26 mouse cellular contexts compared by ENCODE assay signal in the genomic region with DNA sequence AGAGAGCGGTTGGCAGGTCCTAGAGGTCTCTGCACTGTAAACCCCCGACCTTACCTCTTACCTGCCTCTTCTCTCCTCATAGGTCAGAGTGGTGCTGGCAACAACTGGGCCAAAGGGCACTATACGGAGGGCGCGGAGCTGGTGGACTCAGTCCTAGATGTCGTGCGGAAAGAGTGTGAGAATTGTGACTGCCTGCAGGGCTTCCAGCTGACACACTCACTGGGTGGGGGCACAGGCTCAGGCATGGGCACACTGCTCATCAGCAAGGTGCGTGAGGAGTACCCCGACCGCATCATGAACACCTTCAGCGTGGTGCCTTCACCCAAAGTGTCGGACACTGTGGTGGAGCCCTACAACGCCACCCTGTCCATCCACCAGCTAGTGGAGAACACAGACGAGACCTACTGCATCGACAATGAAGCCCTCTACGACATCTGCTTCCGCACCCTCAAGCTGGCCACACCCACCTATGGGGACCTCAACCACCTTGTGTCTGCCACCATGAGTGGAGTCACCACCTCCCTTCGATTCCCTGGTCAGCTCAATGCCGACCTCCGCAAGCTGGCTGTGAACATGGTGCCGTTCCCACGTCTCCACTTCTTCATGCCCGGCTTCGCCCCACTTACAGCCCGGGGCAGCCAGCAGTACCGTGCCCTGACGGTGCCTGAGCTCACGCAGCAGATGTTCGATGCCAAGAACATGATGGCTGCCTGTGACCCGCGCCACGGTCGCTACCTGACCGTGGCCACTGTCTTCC. TPM values are rescaled to one million over a fixed set of nuclear protein-coding genes. Genes with fewer than 3 reads are reported as not detected.
DNase-seq lines count a peak whose midpoint lies in the region; ATAC-seq and TF ChIP-seq lines count a peak whose summit lies in the region.
"Had no signal": no experiment of that assay in that cellular context is flagged by ENCODE, and none has a peak within 500 bp of the region (broad histone marks: within the 10 kb centered on the region; RNA-seq: fewer than 3 reads in every experiment).

No protein-coding gene starts in this region.

- H3K4me2 ChIP-seq in forebrain, embryonic 13.5 days = no peak overlapping the region
- no peak overlapping the region for H3K4me2 ChIP-seq in intestine, embryonic 14.5 days (ENCODE audit: low read length)
- no peak overlapping the region for H3K4me2 ChIP-seq in intestine, embryonic 16.5 days (ENCODE audit: low read depth, low read length)
- no peak overlapping the region for H3K4me2 ChIP-seq in stomach, embryonic 14.5 days (replicated peaks; ENCODE audit: low read depth, low read length)
- no peak overlapping the region for H3K4me2 ChIP-seq in stomach, postnatal 0 days (replicated peaks; ENCODE audit: low read depth)
- H3K4me2 ChIP-seq: embryonic facial prominence, embryonic 12.5 days; heart, embryonic 12.5 days; liver, embryonic 15.5 days; lung, embryonic 15.5 days had no signal

- no peak overlapping the region for H3K9ac ChIP-seq in forebrain, embryonic 13.5 days
- H3K9ac ChIP-seq in intestine, embryonic 14.5 days (ENCODE audit: low read length) = no peak overlapping the region
- no peak overlapping the region for H3K9ac ChIP-seq in intestine, embryonic 16.5 days (ENCODE audit: low read depth, low read length)
- no peak overlapping the region for H3K9ac ChIP-seq in stomach, embryonic 14.5 days (replicated peaks; ENCODE audit: low read depth, low read length)
- no peak overlapping the region for H3K9ac ChIP-seq in stomach, postnatal 0 days (ENCODE audit: low read length)
- H3K9ac ChIP-seq: embryonic facial prominence, embryonic 12.5 days; heart, embryonic 12.5 days; liver, embryonic 15.5 days; lung, embryonic 15.5 days had no signal

- WGBS in forebrain, embryonic 13.5 days = 95% methylated on average over 34 of the region's 34 CpGs
- 95% methylated on average over 34 of the region's 34 CpGs for WGBS in forebrain, embryonic 10.5 days
- 91% methylated on average over 34 of the region's 34 CpGs for WGBS in intestine, embryonic 14.5 days
- WGBS in intestine, embryonic 16.5 days = 94% methylated on average over 34 of the region's 34 CpGs
- 91% methylated on average over 34 of the region's 34 CpGs for WGBS in stomach, embryonic 14.5 days
- WGBS in stomach, postnatal 0 days = 92% methylated on average over 34 of the region's 34 CpGs

- H3K4me3 ChIP-seq in forebrain, embryonic 13.5 days = no peak overlapping the region
- no peak overlapping the region for H3K4me3 ChIP-seq in forebrain, embryonic 10.5 days
- H3K4me3 ChIP-seq in intestine, embryonic 14.5 days (ENCODE audit: low read depth, low read length) = no peak overlapping the region
- no peak overlapping the region for H3K4me3 ChIP-seq in intestine, embryonic 16.5 days (ENCODE audit: low read length)
- H3K4me3 ChIP-seq in stomach, embryonic 14.5 days (ENCODE audit: low read depth, low read length) = no peak overlapping the region
- no peak overlapping the region for H3K4me3 ChIP-seq in stomach, postnatal 0 days (ENCODE audit: low read depth, low read length)
- H3K4me3 ChIP-seq: embryonic facial prominence, embryonic 12.5 days; heart, embryonic 12.5 days; limb, embryonic 10.5 days; liver, embryonic 15.5 days; lung, embryonic 15.5 days; megakaryocyte, embryonic 14.5 days had no signal

- no peaks in the 10 kb centered on the region for H3K27me3 ChIP-seq in forebrain, embryonic 13.5 days
- 0 out of 2 replicates have a peak, but pooled peaks cover 3% of the 10 kb centered on the region for H3K27me3 ChIP-seq in forebrain, embryonic 10.5 days (ENCODE audit: poor library complexity, severe bottlenecking)
- no peaks in the 10 kb centered on the region for H3K27me3 ChIP-seq in intestine, embryonic 14.5 days (replicated peaks; ENCODE audit: control insufficient read depth, insufficient read depth, low read length)
- no peaks in the 10 kb centered on the region for H3K27me3 ChIP-seq in intestine, embryonic 16.5 days (replicated peaks; ENCODE audit: control insufficient read depth, insufficient read depth, low read length)
- no peaks in the 10 kb centered on the region for H3K27me3 ChIP-seq in stomach, embryonic 14.5 days (ENCODE audit: control insufficient read depth, insufficient read depth, low read length)
- H3K27me3 ChIP-seq in stomach, postnatal 0 days (ENCODE audit: control insufficient read depth, insufficient read depth, low read length) = no peaks in the 10 kb centered on the region
- H3K27me3 ChIP-seq: embryonic facial prominence, embryonic 12.5 days; lung, embryonic 15.5 days had no signal

- H3K4me1 ChIP-seq in forebrain, embryonic 13.5 days = peaks cover 25% of the 10 kb centered on the region
- H3K4me1 ChIP-seq in forebrain, embryonic 10.5 days = peaks cover 15% of the 10 kb centered on the region
- H3K4me1 ChIP-seq in intestine, embryonic 14.5 days (replicated peaks; ENCODE audit: control insufficient read depth, insufficient read depth, low read length) = no peaks in the 10 kb centered on the region
- 0 out of 2 replicates have a peak, but pooled peaks cover 7% of the 10 kb centered on the region for H3K4me1 ChIP-seq in intestine, embryonic 16.5 days (ENCODE audit: control insufficient read depth, insufficient read depth, low read length)
- H3K4me1 ChIP-seq in stomach, embryonic 14.5 days (ENCODE audit: control insufficient read depth, insufficient read depth, low read length) = no peaks in the 10 kb centered on the region
- H3K4me1 ChIP-seq in stomach, postnatal 0 days (replicated peaks; ENCODE audit: control insufficient read depth, insufficient read depth) = no peaks in the 10 kb centered on the region
- H3K4me1 ChIP-seq: embryonic facial prominence, embryonic 12.5 days; lung, embryonic 15.5 days had no signal

- H3K27ac ChIP-seq in forebrain, embryonic 13.5 days = no peak overlapping the region
- H3K27ac ChIP-seq in forebrain, embryonic 10.5 days = no peak overlapping the region
- H3K27ac ChIP-seq in intestine, embryonic 14.5 days (ENCODE audit: low read depth) = no peak overlapping the region
- H3K27ac ChIP-seq in intestine, embryonic 16.5 days (ENCODE audit: low read length) = no peak overlapping the region
- H3K27ac ChIP-seq in stomach, embryonic 14.5 days (ENCODE audit: low read length) = no peak overlapping the region
- no peak overlapping the region for H3K27ac ChIP-seq in stomach, postnatal 0 days (replicated peaks)
- H3K27ac ChIP-seq: embryonic facial prominence, embryonic 12.5 days; kidney, postnatal 0 days; limb, embryonic 10.5 days; liver, embryonic 15.5 days; lung, embryonic 15.5 days had no signal

- no peaks in the 10 kb centered on the region for H3K9me3 ChIP-seq in forebrain, embryonic 13.5 days (replicated peaks)
- H3K9me3 ChIP-seq in forebrain, embryonic 10.5 days = no peaks in the 10 kb centered on the region
- H3K9me3 ChIP-seq in intestine, embryonic 14.5 days (ENCODE audit: control insufficient read depth, low read length) = no peaks in the 10 kb centered on the region
- 0 out of 2 replicates have a peak, but pooled peaks cover 3% of the 10 kb centered on the region for H3K9me3 ChIP-seq in intestine, embryonic 16.5 days (ENCODE audit: control insufficient read depth, low read length)
- no peaks in the 10 kb centered on the region for H3K9me3 ChIP-seq in stomach, embryonic 14.5 days (ENCODE audit: control insufficient read depth, low read depth, low read length)
- no peaks in the 10 kb centered on the region for H3K9me3 ChIP-seq in stomach, postnatal 0 days (ENCODE audit: control insufficient read depth, low read length)
- H3K9me3 ChIP-seq: embryonic facial prominence, embryonic 12.5 days; G1E; heart, embryonic 12.5 days; limb, embryonic 10.5 days; liver, embryonic 15.5 days; lung, embryonic 15.5 days; megakaryocyte, embryonic 14.5 days had no signal

- TF ChIP-seq EP300 in stomach, postnatal 0 days (optimal IDR thresholded peaks at IDR 0.05) = no peak

- no peak for TF ChIP-seq CTCF in stomach, postnatal 0 days (IDR thresholded peaks at IDR 0.05; ENCODE audit: low read depth)

- peaks cover 65% of the 10 kb centered on the region for H3K36me3 ChIP-seq in forebrain, embryonic 13.5 days (ENCODE audit: poor library complexity, severe bottlenecking)
- peaks cover 52% of the 10 kb centered on the region for H3K36me3 ChIP-seq in forebrain, embryonic 10.5 days (replicated peaks)
- H3K36me3 ChIP-seq in intestine, embryonic 14.5 days (ENCODE audit: control insufficient read depth, insufficient read depth, low read length) = no peaks in the 10 kb centered on the region
- H3K36me3 ChIP-seq in intestine, embryonic 16.5 days (ENCODE audit: control insufficient read depth, insufficient read depth, low read length) = no peaks in the 10 kb centered on the region
- H3K36me3 ChIP-seq in stomach, embryonic 14.5 days (ENCODE audit: control insufficient read depth, insufficient read depth, low read length) = no peaks in the 10 kb centered on the region
- H3K36me3 ChIP-seq in stomach, postnatal 0 days (ENCODE audit: control insufficient read depth, insufficient read depth, low read length) = no peaks in the 10 kb centered on the region
- H3K36me3 ChIP-seq: embryonic facial prominence, embryonic 12.5 days; G1E; heart, embryonic 12.5 days; limb, embryonic 10.5 days; liver, embryonic 15.5 days; lung, embryonic 15.5 days had no signal

- no peak for DNase-seq in forebrain, embryonic 10.5 days (ENCODE audit: extremely low spot score, low spot score)
- DNase-seq in intestine, embryonic 14.5 days (ENCODE audit: low spot score) = peak; percentile 39
- no peak for DNase-seq in stomach, postnatal 0 days (ENCODE audit: low spot score)
- no peak for DNase-seq in MN1 (ENCODE audit: low spot score)
- DNase-seq: adrenal gland, postnatal 10 days; cerebellum, postnatal 25 days; heart, postnatal 10 days; kidney, adult 18-20 months; liver; lung, postnatal 36 days; thymus, postnatal 36 days had no signal

- ATAC-seq in forebrain, embryonic 13.5 days = peak; percentile 44; the same call in 1 of the 2 replicates
- no peak for ATAC-seq in intestine, embryonic 14.5 days (replicated peaks; ENCODE audit: low FRiP score, low TSS enrichment, low read depth)
- no peak for ATAC-seq in intestine, embryonic 16.5 days
- peak; percentile 46; the same call in 1 of the 2 replicates for ATAC-seq in stomach, embryonic 14.5 days (ENCODE audit: insufficient number of reproducible peaks, insufficient read depth, low FRiP score, low read depth)
- ATAC-seq in stomach, postnatal 0 days (ENCODE audit: low FRiP score, low TSS enrichment) = no peak
- no peak for ATAC-seq in CD4-positive, CD25-positive, alpha-beta regulatory T cell, adult 4 months
- ATAC-seq: activated CD4-positive, CD25-positive, alpha-beta regulatory T cell, adult 4 months had no signal

RNA-seq across cellular contexts. Expression of gene Def8, which starts 2.6 kb away (rescaled TPM):
- 38.9 and 41.2 TPM in 2 replicates for polyA plus RNA-seq in forebrain, embryonic 13.5 days (2015; fragmentation: Nextera tagmentation; extraction: Ambion mirVana)
- polyA plus RNA-seq in forebrain, embryonic 10.5 days (2016; fragmentation: Nextera tagmentation; extraction: Ambion mirVana) = 45.9 and 49.9 TPM in 2 replicates
- 32.6 and 36.6 TPM in 2 replicates for polyA plus RNA-seq in intestine, embryonic 14.5 days (2014; fragmentation: Nextera tagmentation; extraction: Ambion mirVana)
- polyA plus RNA-seq in intestine, embryonic 16.5 days (2015; fragmentation: Nextera tagmentation; extraction: Ambion mirVana) = 26.5 and 27.4 TPM in 2 replicates
- 30.2 and 30.9 TPM in 2 replicates for polyA plus RNA-seq in stomach, embryonic 14.5 days (2014; fragmentation: Nextera tagmentation; extraction: Ambion mirVana)
- polyA plus RNA-seq in stomach, postnatal 0 days (2015; fragmentation: Nextera tagmentation; extraction: Ambion mirVana) = 20.6 and 22.5 TPM in 2 replicates
- polyA plus RNA-seq in CD4-positive, CD25-positive, alpha-beta regulatory T cell, adult 4 months (2017; shearing (Covaris generic)) = 10 to 100 TPM in 1 of 2 experiments, 1 to 10 TPM in 1; 6.9 to 14.2 TPM

RNA-seq across cellular contexts. Expression of gene Tubb3, which starts 9.5 kb away (rescaled TPM):
- polyA plus RNA-seq in forebrain, embryonic 13.5 days (2015; fragmentation: Nextera tagmentation; extraction: Ambion mirVana) = 1,305 and 1,381 TPM in 2 replicates
- polyA plus RNA-seq in forebrain, embryonic 10.5 days (2016; fragmentation: Nextera tagmentation; extraction: Ambion mirVana) = 205 and 261 TPM in 2 replicates
- polyA plus RNA-seq in intestine, embryonic 14.5 days (2014; fragmentation: Nextera tagmentation; extraction: Ambion mirVana) = 98.5 and 103 TPM in 2 replicates
- 45.6 and 52.6 TPM in 2 replicates for polyA plus RNA-seq in intestine, embryonic 16.5 days (2015; fragmentation: Nextera tagmentation; extraction: Ambion mirVana)
- polyA plus RNA-seq in stomach, embryonic 14.5 days (2014; fragmentation: Nextera tagmentation; extraction: Ambion mirVana) = 83.3 and 89.6 TPM in 2 replicates
- 24.4 and 24.7 TPM in 2 replicates for polyA plus RNA-seq in stomach, postnatal 0 days (2015; fragmentation: Nextera tagmentation; extraction: Ambion mirVana)
- polyA plus RNA-seq in CD4-positive, CD25-positive, alpha-beta regulatory T cell, adult 4 months (2017; shearing (Covaris generic)) = 1 to 10 TPM in 1 of 2 experiments, not detected in 1; 1.2 TPM

RNA-seq across cellular contexts. Expression of gene Mc1r, which starts 13.8 kb away (rescaled TPM):
- 0.15 and 0.27 TPM in 2 replicates for polyA plus RNA-seq in forebrain, embryonic 13.5 days (2015; fragmentation: Nextera tagmentation; extraction: Ambion mirVana)
- 0.06 and 0.07 TPM in 2 replicates for polyA plus RNA-seq in forebrain, embryonic 10.5 days (2016; fragmentation: Nextera tagmentation; extraction: Ambion mirVana)
- polyA plus RNA-seq in intestine, embryonic 14.5 days (2014; fragmentation: Nextera tagmentation; extraction: Ambion mirVana) = not detected in 2 replicates
- polyA plus RNA-seq in intestine, embryonic 16.5 days (2015; fragmentation: Nextera tagmentation; extraction: Ambion mirVana) = not detected in 2 replicates
- polyA plus RNA-seq in stomach, embryonic 14.5 days (2014; fragmentation: Nextera tagmentation; extraction: Ambion mirVana) = 0.10 TPM in 1 of 2 replicates, not detected in the other
- 0.05 TPM in 1 of 2 replicates, not detected in the other for polyA plus RNA-seq in stomach, postnatal 0 days (2015; fragmentation: Nextera tagmentation; extraction: Ambion mirVana)
- polyA plus RNA-seq in CD4-positive, CD25-positive, alpha-beta regulatory T cell, adult 4 months (2017; shearing (Covaris generic)) = under 1 TPM in 1 of 2 experiments, not detected in 1; 0.17 TPM
- polyA plus RNA-seq: activated CD4-positive, CD25-positive, alpha-beta regulatory T cell, adult 4 months; heart, embryonic 12.5 days; kidney, postnatal 0 days; limb, embryonic 10.5 days; liver, embryonic 15.5 days; lung, embryonic 15.5 days; neural tube, embryonic 11.5 days; spleen, adult 2 months had no signal

RNA-seq across cellular contexts. Expression of gene Tcf25, which starts 47.1 kb away (rescaled TPM):
- polyA plus RNA-seq in forebrain, embryonic 13.5 days (2015; fragmentation: Nextera tagmentation; extraction: Ambion mirVana) = 190 and 207 TPM in 2 replicates
- polyA plus RNA-seq in forebrain, embryonic 10.5 days (2016; fragmentation: Nextera tagmentation; extraction: Ambion mirVana) = 146 and 151 TPM in 2 replicates
- polyA plus RNA-seq in intestine, embryonic 14.5 days (2014; fragmentation: Nextera tagmentation; extraction: Ambion mirVana) = 164 and 170 TPM in 2 replicates
- polyA plus RNA-seq in intestine, embryonic 16.5 days (2015; fragmentation: Nextera tagmentation; extraction: Ambion mirVana) = 155 and 161 TPM in 2 replicates
- polyA plus RNA-seq in stomach, embryonic 14.5 days (2014; fragmentation: Nextera tagmentation; extraction: Ambion mirVana) = 161 and 177 TPM in 2 replicates
- polyA plus RNA-seq in stomach, postnatal 0 days (2015; fragmentation: Nextera tagmentation; extraction: Ambion mirVana) = 133 and 146 TPM in 2 replicates
- 10 to 100 TPM; 83.1 to 91.9 TPM for polyA plus RNA-seq in CD4-positive, CD25-positive, alpha-beta regulatory T cell, adult 4 months (2017; shearing (Covaris generic))

RNA-seq across cellular contexts. Expression of gene Afg3l1, which starts 57.0 kb away (rescaled TPM):
- polyA plus RNA-seq in forebrain, embryonic 13.5 days (2015; fragmentation: Nextera tagmentation; extraction: Ambion mirVana) = 55.9 and 60.4 TPM in 2 replicates
- polyA plus RNA-seq in forebrain, embryonic 10.5 days (2016; fragmentation: Nextera tagmentation; extraction: Ambion mirVana) = 68.8 and 69.7 TPM in 2 replicates
- polyA plus RNA-seq in intestine, embryonic 14.5 days (2014; fragmentation: Nextera tagmentation; extraction: Ambion mirVana) = 36.8 and 40.8 TPM in 2 replicates
- polyA plus RNA-seq in intestine, embryonic 16.5 days (2015; fragmentation: Nextera tagmentation; extraction: Ambion mirVana) = 45.3 and 48.7 TPM in 2 replicates
- 35.8 and 36.3 TPM in 2 replicates for polyA plus RNA-seq in stomach, embryonic 14.5 days (2014; fragmentation: Nextera tagmentation; extraction: Ambion mirVana)
- 28.1 and 28.4 TPM in 2 replicates for polyA plus RNA-seq in stomach, postnatal 0 days (2015; fragmentation: Nextera tagmentation; extraction: Ambion mirVana)
- 10 to 100 TPM; 33.8 to 37.5 TPM for polyA plus RNA-seq in CD4-positive, CD25-positive, alpha-beta regulatory T cell, adult 4 months (2017; shearing (Covaris generic))

Comparison
In these comparisons a context has a peak if more than half of its experiments do, and no peak if none do; other contexts are left out.
1. ATAC-seq: peak in forebrain, embryonic 13.5 days (single experiment) and stomach, embryonic 14.5 days (single experiment); none in intestine, embryonic 14.5 days (single experiment), intestine, embryonic 16.5 days (single experiment), stomach, postnatal 0 days (single experiment) and CD4-positive, CD25-positive, alpha-beta regulatory T cell, adult 4 months (single experiment).
2. RNA of gene Tubb3, which starts 9.5 kb away (polyA plus RNA-seq): 1,305 to 1,381 TPM in forebrain, embryonic 13.5 days, 205 to 261 TPM in forebrain, embryonic 10.5 days, 98.5 to 103 TPM in intestine, embryonic 14.5 days, 83.3 to 89.6 TPM in stomach, embryonic 14.5 days, 45.6 to 52.6 TPM in intestine, embryonic 16.5 days and 24.4 to 24.7 TPM in stomach, postnatal 0 days; 1.2 TPM in CD4-positive, CD25-positive, alpha-beta regulatory T cell, adult 4 months; every median in the first group is over 10 times any median in the second.